Mouse (Mus musculus) liver, postnatal 0 days (tissue): ENCODE data around the gene Gm20517. TPM values are rescaled to one million over a fixed set of nuclear protein-coding genes. Genes with fewer than 3 reads are reported as not detected.

ENCODE experiments used
- ATAC-seq: fragments of 200-750 bp; cut with Nextera tagmentation; 2 replicates; pipeline ENCODE4 v1.8.0; 2017; ENCODE audit warnings: mild to moderate bottlenecking, moderate library complexity
- DNase-seq: peaks from one replicate; pipeline ENCODE4 v3.0.0-alpha.2; 2016
- H3K27ac ChIP-seq: fragments of 300-500 bp; sonication (generic); 2 replicates; pipeline ENCODE4 v1.5.1; 2014; ENCODE audit warnings: antibody characterized with exemption, moderate library complexity, mild to moderate bottlenecking, low read depth
- H3K27me3 ChIP-seq: fragments of 300-500 bp; sonication (generic); 2 replicates; pipeline ENCODE4 v1.6.1; 2014; ENCODE audit warnings: low read length, control low read depth, mixed read lengths; ENCODE audit not compliant: insufficient read depth
- H3K36me3 ChIP-seq: fragments of 300-500 bp; sonication (generic); replicated peaks from 2 replicates; pipeline ENCODE4 v1.6.1; 2014; ENCODE audit warnings: mild to moderate bottlenecking, control low read depth, low read length, moderate library complexity, mixed read lengths; ENCODE audit not compliant: insufficient read depth
- H3K4me1 ChIP-seq: fragments of 300-500 bp; sonication (generic); 2 replicates; pipeline ENCODE4 v1.6.1; 2014; ENCODE audit warnings: antibody characterized with exemption, mild to moderate bottlenecking, control low read depth; ENCODE audit not compliant: insufficient read depth
- H3K4me2 ChIP-seq: fragments of 300-500 bp; sonication (generic); 2 replicates; pipeline ENCODE4 v1.6.1; 2014; ENCODE audit warnings: low read depth, mild to moderate bottlenecking, low read length, moderate library complexity, mixed read lengths
- H3K4me3 ChIP-seq: fragments of 300-500 bp; sonication (generic); 2 replicates; pipeline ENCODE4 v1.5.1; 2014; ENCODE audit warnings: low read depth, low read length
- H3K9ac ChIP-seq: fragments of 300-500 bp; sonication (generic); replicated peaks from 2 replicates; pipeline ENCODE4 v1.6.1; 2014; ENCODE audit warnings: mild to moderate bottlenecking, moderate library complexity
- H3K9me3 ChIP-seq: fragments of 300-500 bp; sonication (generic); 2 replicates; pipeline ENCODE4 v1.6.1; 2016; ENCODE audit warnings: mild to moderate bottlenecking, control low read depth, low read length, mixed read lengths
- CTCF ChIP-seq: sonication (generic); IDR thresholded peaks from 2 replicates; pipeline ENCODE4 v1.5.1; 2016; ENCODE audit warnings: antibody characterized with exemption, low read depth
- EP300 ChIP-seq: IDR thresholded peaks from 2 replicates; pipeline ENCODE4 v1.6.1; 2016; ENCODE audit warnings: antibody characterized with exemption, low read depth, mild to moderate bottlenecking
- WGBS: fragments of 180-500 bp; shearing (Covaris S2); extraction: QIAGEN DNeasy Blood & Tissue Kit; methylation state at CpG from one replicate; pipeline ENCODE4 v1.1.7; 2014; ENCODE audit not compliant: insufficient replicate concordance; 5-methylcytosine and 5-hydroxymethylcytosine counted together
- polyA plus RNA-seq: library from polyadenylated mRNA; unstranded; fragments of >200 nt; fragmentation: Nextera tagmentation; extraction: Ambion mirVana; gene quantifications from 2 replicates; pipeline ENCODE4 v1.2.1, GENCODE M21; 2015

The Gm20517 gene
- polyA plus RNA-seq, 1 experiment from 2014 or later = 0.79 TPM

GRCm38 (mm10) chr17:47703556-47703955, 92.2 kb downstream of the Gm20517 start:
- Histone ChIP-seq H3K9me3 (no peaks in the 10 kb centered on the region), H3K4me2 (no peak overlapping the region), H3K27ac (no peak overlapping the region), H3K36me3 (no peaks in the 10 kb centered on the region), H3K4me1 (peaks cover 3% of the 10 kb centered on the region; the same call in 1 of the 2 replicates), H3K9ac (no peak overlapping the region), H3K4me3 (no peak overlapping the region), H3K27me3 (0 out of 2 replicates have a peak, but pooled peaks cover 5% of the 10 kb centered on the region)
- no peak for DNase-seq
- ATAC-seq = no peak
- WGBS = 43% methylated on average over 20 of the region's 20 CpGs
- TF ChIP-seq CTCF = no peak
- TF ChIP-seq EP300 = no peak

GRCm38 (mm10) chr17:47704692-47705091, 93.3 kb downstream of the Gm20517 start:
- H3K9ac ChIP-seq = no peak overlapping the region
- ATAC-seq (no peak), DNase-seq (no peak)
- WGBS = 62% methylated on average over 4 of the region's 4 CpGs
- no peaks in the 10 kb centered on the region for H3K9me3 ChIP-seq
- H3K4me3 ChIP-seq = no peak overlapping the region
- TF ChIP-seq CTCF (0 out of 2 replicates have a peak, but pooled peaks have one; percentile 9), EP300 (no peak)
- H3K36me3 ChIP-seq = no peaks in the 10 kb centered on the region
- H3K27me3 ChIP-seq = 0 out of 2 replicates have a peak, but pooled peaks cover 5% of the 10 kb centered on the region
- H3K4me1 ChIP-seq = peaks cover 3% of the 10 kb centered on the region; the same call in 1 of the 2 replicates
- H3K27ac ChIP-seq = no peak overlapping the region
- no peak overlapping the region for H3K4me2 ChIP-seq

- H3K9me3 ChIP-seq = no peaks in the 10 kb centered on the region
- no peak for DNase-seq
- H3K4me1 ChIP-seq = no peaks in the 10 kb centered on the region
- H3K27me3 ChIP-seq = 0 out of 2 replicates have a peak, but pooled peaks cover 5% of the 10 kb centered on the region
- no peaks in the 10 kb centered on the region for H3K36me3 ChIP-seq
- 50% methylated on average over 1 of the region's 1 CpGs for WGBS
- H3K4me3 ChIP-seq = no peak overlapping the region
- H3K4me2 ChIP-seq = no peak overlapping the region
- ATAC-seq = no peak
- TF ChIP-seq CTCF = no peak
- no peak for TF ChIP-seq EP300
- no peak overlapping the region for H3K27ac ChIP-seq
- H3K9ac ChIP-seq = no peak overlapping the region
Measured at GRCm38 (mm10) chr17:47706196-47706595, 94.8 kb downstream of the Gm20517 start.

- no peak for TF ChIP-seq EP300
- TF ChIP-seq CTCF = no peak
Measured at GRCm38 (mm10) chr17:47707961-47708360, 96.6 kb downstream of the Gm20517 start.

GRCm38 (mm10) chr17:47708972-47709371, 97.6 kb downstream of the Gm20517 start:
- no peak overlapping the region for H3K27ac ChIP-seq
- no peak overlapping the region for H3K4me2 ChIP-seq
- H3K27me3 ChIP-seq = no peaks in the 10 kb centered on the region
- H3K4me1 ChIP-seq = no peaks in the 10 kb centered on the region
- no peak for ATAC-seq
- no peaks in the 10 kb centered on the region for H3K36me3 ChIP-seq
- H3K9ac ChIP-seq = no peak overlapping the region
- WGBS = 59% methylated on average over 4 of the region's 4 CpGs
- H3K4me3 ChIP-seq = no peak overlapping the region
- no peak for DNase-seq
- H3K9me3 ChIP-seq = no peaks in the 10 kb centered on the region
- no peak for TF ChIP-seq EP300
- TF ChIP-seq CTCF = no peak

More at GRCm38 (mm10) chr17:47707961-47708360, 96.6 kb downstream of the Gm20517 start:
- ATAC-seq (no peak), DNase-seq (no peak)
- no peak overlapping the region for H3K9ac ChIP-seq
- H3K4me1 ChIP-seq = no peaks in the 10 kb centered on the region
- no peaks in the 10 kb centered on the region for H3K36me3 ChIP-seq
- H3K27ac ChIP-seq = no peak overlapping the region
- H3K4me2 ChIP-seq = no peak overlapping the region
- 83% methylated on average over 3 of the region's 3 CpGs for WGBS
- 0 out of 2 replicates have a peak, but pooled peaks cover 4% of the 10 kb centered on the region for H3K27me3 ChIP-seq
- H3K9me3 ChIP-seq = no peaks in the 10 kb centered on the region
- H3K4me3 ChIP-seq = no peak overlapping the region

- Histone ChIP-seq H3K4me3 (no peak overlapping the region), H3K36me3 (no peaks in the 10 kb centered on the region), H3K27ac (no peak overlapping the region), H3K27me3 (no peaks in the 10 kb centered on the region), H3K4me2 (no peak overlapping the region), H3K9ac (no peak overlapping the region), H3K4me1 (no peaks in the 10 kb centered on the region), H3K9me3 (no peaks in the 10 kb centered on the region)
- no peak for TF ChIP-seq CTCF
- TF ChIP-seq EP300 = no peak
- 42% methylated on average over 3 of the region's 3 CpGs for WGBS
- DNase-seq (no peak), ATAC-seq (no peak)
Measured at GRCm38 (mm10) chr17:47710036-47710435, 98.6 kb downstream of the Gm20517 start.
